Mouse (Mus musculus) intestine, embryonic 15.5 days (tissue): ENCODE measurements around the gene Kif28. TPM values are rescaled to one million over a fixed set of nuclear protein-coding genes. Genes with fewer than 3 reads are reported as not detected.
A peak's percentile ranks its signal among the peaks of the same experiment; 100 is the strongest.
"Not testable (repeated sequence)": the region's sequence is repeated elsewhere in the genome, so short reads cannot be mapped to it uniquely, and the experiment has no call there.

Experiments
- ATAC-seq: fragments of 200-750 bp; cut with Nextera tagmentation; 2 replicates; pipeline ENCODE4 v1.8.0; 2017; ENCODE audit warnings: moderate TSS enrichment, moderate library complexity
- H3K27ac ChIP-seq: fragments of 300-500 bp; sonication (generic); 2 replicates; pipeline ENCODE4 v1.5.1; 2015; ENCODE audit warnings: mild to moderate bottlenecking, inconsistent platforms
- H3K27me3 ChIP-seq: fragments of 300-500 bp; sonication (generic); replicated peaks from 2 replicates; pipeline ENCODE4 v1.6.1; 2015; ENCODE audit warnings: inconsistent platforms
- H3K36me3 ChIP-seq: fragments of 300-500 bp; sonication (generic); 2 replicates; pipeline ENCODE4 v1.6.1; 2015; ENCODE audit warnings: inconsistent platforms
- H3K4me1 ChIP-seq: fragments of 300-500 bp; sonication (generic); replicated peaks from 2 replicates; pipeline ENCODE4 v1.6.1; 2015; ENCODE audit warnings: inconsistent platforms
- H3K4me2 ChIP-seq: fragments of 300-500 bp; sonication (generic); replicated peaks from 2 replicates; pipeline ENCODE4 v1.6.1; 2015; ENCODE audit warnings: mild to moderate bottlenecking, inconsistent platforms
- H3K4me3 ChIP-seq: fragments of 300-500 bp; sonication (generic); replicated peaks from 2 replicates; pipeline ENCODE4 v1.5.1; 2015; ENCODE audit warnings: inconsistent platforms
- H3K9ac ChIP-seq: fragments of 300-500 bp; sonication (generic); 2 replicates; pipeline ENCODE4 v1.6.1; 2015; ENCODE audit warnings: inconsistent platforms
- H3K9me3 ChIP-seq: fragments of 300-500 bp; sonication (generic); 2 replicates; pipeline ENCODE4 v1.6.1; 2016; ENCODE audit warnings: inconsistent platforms
- WGBS: fragments of 180-500 bp; shearing (Covaris S2); methylation state at CpG from one replicate; pipeline ENCODE4 v1.1.7; 2015; 5-methylcytosine and 5-hydroxymethylcytosine counted together
- polyA plus RNA-seq: library from polyadenylated mRNA; unstranded; fragments of >200 nt; fragmentation: Nextera tagmentation; extraction: Ambion mirVana; gene quantifications from 2 replicates; pipeline ENCODE4 v1.2.1, GENCODE M21; 2015

Kif28 gene
- polyA plus RNA-seq, 1 experiment from 2014 or later, result not detected

DNA sequence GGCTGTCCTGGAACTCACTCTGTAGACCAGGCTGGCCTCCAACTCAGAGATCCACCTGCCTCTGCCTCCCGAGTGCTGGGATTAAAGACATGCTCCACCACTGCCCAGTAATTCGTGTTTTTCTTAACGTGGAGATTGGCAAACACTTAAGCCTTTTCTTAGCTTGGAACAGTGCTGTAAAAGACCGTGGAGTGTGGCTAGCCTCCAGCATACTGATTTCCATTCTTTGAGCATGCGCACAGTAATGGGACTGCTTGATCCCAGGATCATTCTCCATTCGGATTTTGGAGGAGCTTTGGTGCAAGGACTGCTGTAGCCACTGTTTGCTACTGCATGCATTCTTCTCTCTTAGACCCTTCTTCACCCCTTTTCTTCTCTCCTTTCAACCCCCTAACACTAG, 55.6 kb downstream of the Kif28 start:
- ATAC-seq, result no peak
- Histone ChIP-seq H3K9me3 (no peaks in the 10 kb centered on the region), H3K36me3 (no peaks in the 10 kb centered on the region), H3K27ac (no peak overlapping the region), H3K4me2 (no peak overlapping the region), H3K4me1 (no peaks in the 10 kb centered on the region), H3K9ac (no peak overlapping the region), H3K27me3 (no peaks in the 10 kb centered on the region), H3K4me3 (no peak overlapping the region)
- WGBS, result 83% methylated on average over 6 of the region's 6 CpGs

DNA sequence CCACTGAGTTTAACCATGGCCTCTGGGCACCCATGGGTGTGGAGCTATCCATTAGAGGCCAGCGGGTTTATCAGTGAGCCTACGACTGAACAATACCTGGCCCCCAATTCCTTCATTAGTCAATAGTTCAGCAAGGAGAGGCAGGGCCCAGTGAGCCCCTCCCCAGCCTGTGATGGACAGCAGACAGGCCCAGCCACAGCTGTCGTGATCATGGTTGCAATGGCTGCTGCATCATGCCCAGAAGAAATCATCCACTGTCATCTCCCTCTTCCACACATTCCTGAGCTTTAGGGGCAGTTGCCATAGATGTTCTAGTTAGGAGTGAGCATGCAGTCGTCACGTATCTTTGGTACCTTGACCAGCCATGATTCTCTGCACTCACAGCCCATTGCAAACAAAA, 56.2 kb downstream of the Kif28 start:
- Histone ChIP-seq H3K9me3 (no peaks in the 10 kb centered on the region), H3K27me3 (no peaks in the 10 kb centered on the region), H3K9ac (no peak overlapping the region), H3K4me1 (no peaks in the 10 kb centered on the region), H3K4me2 (no peak overlapping the region), H3K27ac (no peak overlapping the region), H3K4me3 (no peak overlapping the region), H3K36me3 (no peaks in the 10 kb centered on the region)
- 79% methylated on average over 5 of the region's 5 CpGs for WGBS
- no peak for ATAC-seq

DNA sequence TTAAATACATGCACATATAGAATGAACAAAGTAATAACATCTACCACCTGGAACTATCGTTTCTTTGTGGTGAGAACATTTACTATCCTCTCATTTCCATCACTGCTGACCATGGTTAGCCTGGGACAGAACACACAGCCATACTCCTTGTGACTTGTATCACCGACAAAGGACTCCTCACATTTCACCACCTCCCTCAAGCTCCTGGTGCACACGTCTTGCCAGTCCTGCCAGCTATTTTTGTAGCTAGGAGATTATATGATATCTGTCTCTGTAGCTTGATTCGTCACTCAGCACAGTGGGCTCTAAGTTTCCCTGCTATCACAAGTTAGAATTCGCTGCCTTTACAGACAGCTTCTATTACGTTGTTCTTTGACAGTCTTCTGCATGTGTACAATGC, 56.7 kb downstream of the Kif28 start:
- no peaks in the 10 kb centered on the region for H3K36me3 ChIP-seq
- no peak overlapping the region for H3K4me3 ChIP-seq
- no peak overlapping the region for H3K27ac ChIP-seq
- no peaks in the 10 kb centered on the region for H3K4me1 ChIP-seq
- H3K4me2 ChIP-seq, result no peak overlapping the region
- no peak for ATAC-seq
- no peaks in the 10 kb centered on the region for H3K9me3 ChIP-seq
- WGBS, result 86% methylated on average over 6 of the region's 6 CpGs
- no peaks in the 10 kb centered on the region for H3K27me3 ChIP-seq
- no peak overlapping the region for H3K9ac ChIP-seq

DNA sequence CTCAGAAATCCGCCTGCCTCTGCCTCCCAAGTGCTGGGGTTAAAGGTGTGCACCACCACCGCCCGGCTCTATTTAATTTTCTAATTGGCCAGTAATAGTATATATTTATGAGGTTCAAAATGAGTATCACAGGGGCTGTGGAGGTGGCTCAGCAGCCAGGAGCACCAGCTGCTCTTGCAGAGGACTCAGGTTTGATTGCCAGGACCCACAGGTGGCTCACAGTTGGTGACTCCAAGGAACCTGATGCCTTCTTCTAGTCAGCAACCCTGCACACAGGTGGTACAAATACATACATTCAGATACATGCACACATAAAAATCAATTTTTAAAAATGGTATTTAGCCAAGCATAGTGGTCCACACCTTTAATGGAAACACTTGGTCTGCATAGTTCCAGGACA, 57.1 kb downstream of the Kif28 start:
- Histone ChIP-seq H3K4me3 (no peak overlapping the region), H3K9me3 (no peaks in the 10 kb centered on the region), H3K4me2 (no peak overlapping the region), H3K27ac (no peak overlapping the region), H3K4me1 (no peaks in the 10 kb centered on the region), H3K9ac (no peak overlapping the region), H3K36me3 (no peaks in the 10 kb centered on the region), H3K27me3 (no peaks in the 10 kb centered on the region)
- 89% methylated on average over 3 of the region's 3 CpGs for WGBS
- ATAC-seq, result no peak

DNA sequence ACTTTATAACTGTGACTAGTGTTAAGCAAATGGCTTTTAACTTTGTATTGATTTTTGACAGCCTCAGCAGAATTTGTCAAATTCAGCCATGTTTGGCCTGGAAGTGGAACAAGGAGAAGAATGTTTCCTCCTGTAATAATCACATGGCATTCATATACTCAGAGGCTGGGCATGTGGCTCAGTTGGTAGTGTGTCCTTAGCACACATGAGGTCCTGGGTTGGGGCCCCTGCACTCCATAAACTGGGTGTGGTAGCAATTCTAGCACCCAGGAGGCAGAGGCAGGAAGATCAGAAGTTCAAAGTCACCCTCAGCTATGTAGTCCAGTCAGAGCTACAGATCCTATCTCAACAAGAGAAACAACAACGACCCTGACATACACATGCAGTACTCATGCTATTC, 57.8 kb downstream of the Kif28 start:
- peak; percentile 62; the same call in 1 of the 2 replicates for ATAC-seq
- Histone ChIP-seq H3K9me3 (no peaks in the 10 kb centered on the region), H3K36me3 (no peaks in the 10 kb centered on the region), H3K27me3 (no peaks in the 10 kb centered on the region), H3K9ac (no peak overlapping the region), H3K4me3 (no peak overlapping the region), H3K4me2 (no peak overlapping the region), H3K4me1 (no peaks in the 10 kb centered on the region), H3K27ac (no peak overlapping the region)
- 100% methylated on average over 1 of the region's 1 CpGs for WGBS

DNA sequence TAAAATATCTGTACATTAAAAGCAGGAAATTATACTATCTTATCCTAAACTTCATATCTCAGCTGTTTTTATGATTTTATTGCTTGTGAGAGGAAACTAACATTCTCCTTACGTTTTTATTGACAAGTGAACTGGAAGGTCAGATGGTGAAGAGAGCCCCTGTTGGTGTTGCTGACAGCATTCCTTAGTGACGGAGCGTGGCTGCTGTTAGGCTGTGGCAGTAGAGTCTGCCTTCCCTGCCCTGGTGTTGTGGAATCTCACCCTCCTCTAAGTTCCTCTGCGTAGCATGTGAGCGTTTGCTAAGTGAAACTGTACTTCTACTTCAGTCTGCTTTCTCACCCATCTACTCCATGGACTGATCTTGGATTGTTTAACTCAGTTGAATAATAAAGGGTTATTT, 58.3 kb downstream of the Kif28 start:
- Histone ChIP-seq H3K4me3 (no peak overlapping the region), H3K4me2 (no peak overlapping the region), H3K27ac (no peak overlapping the region), H3K36me3 (no peaks in the 10 kb centered on the region), H3K9ac (no peak overlapping the region), H3K4me1 (no peaks in the 10 kb centered on the region), H3K27me3 (no peaks in the 10 kb centered on the region), H3K9me3 (no peaks in the 10 kb centered on the region)
- 63% methylated on average over 5 of the region's 5 CpGs for WGBS
- peak; percentile 77 for ATAC-seq

DNA sequence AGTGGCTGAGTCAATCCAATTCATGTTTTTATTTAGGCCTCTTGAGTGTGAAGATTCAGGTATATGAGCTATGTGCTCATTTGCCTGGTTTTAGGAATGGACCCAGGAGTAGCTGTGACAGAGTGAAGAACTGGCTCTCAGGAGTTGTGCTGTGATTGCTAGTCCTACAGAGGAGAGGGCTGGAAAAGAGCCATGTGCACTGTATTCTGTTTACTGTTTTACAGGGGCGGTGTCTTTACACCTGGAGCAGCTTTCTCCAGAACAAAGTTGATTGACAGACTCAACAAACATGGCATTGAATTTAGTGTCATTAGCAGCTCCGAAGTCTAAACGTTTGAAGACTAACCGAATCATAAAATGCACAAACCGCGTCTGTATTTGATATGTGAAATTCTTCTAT, 58.7 kb downstream of the Kif28 start:
- no peaks in the 10 kb centered on the region for H3K9me3 ChIP-seq
- no peaks in the 10 kb centered on the region for H3K27me3 ChIP-seq
- WGBS, result 66% methylated on average over 6 of the region's 6 CpGs
- ATAC-seq, result peak; percentile 66; the same call in 1 of the 2 replicates
- H3K4me2 ChIP-seq, result no peak overlapping the region
- no peak overlapping the region for H3K27ac ChIP-seq
- H3K36me3 ChIP-seq, result no peaks in the 10 kb centered on the region
- H3K9ac ChIP-seq, result no peak overlapping the region
- H3K4me3 ChIP-seq, result no peak overlapping the region
- no peaks in the 10 kb centered on the region for H3K4me1 ChIP-seq

DNA sequence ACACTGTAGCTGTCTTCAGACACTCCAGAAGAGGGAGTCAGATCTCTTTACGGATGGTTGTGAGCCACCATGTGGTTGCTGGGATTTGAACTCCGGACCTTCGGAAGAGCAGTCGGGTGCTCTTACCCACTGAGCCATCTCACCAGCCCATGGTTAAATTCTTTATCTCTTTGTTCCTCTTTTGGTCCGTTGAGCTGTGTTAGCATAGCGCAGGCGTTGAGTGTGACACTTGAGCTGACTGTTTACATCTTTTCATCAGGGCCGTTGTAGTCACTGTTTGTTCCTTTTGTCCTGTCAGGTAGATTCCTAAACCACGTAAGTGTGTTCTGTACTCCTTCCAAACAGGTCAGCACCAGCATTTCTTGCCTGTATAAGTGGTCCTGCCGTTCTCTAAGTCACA, 62.3 kb downstream of the Kif28 start:
- not testable (repeated sequence) for H3K4me3 ChIP-seq, ATAC-seq, H3K27me3 ChIP-seq, H3K4me1 ChIP-seq, H3K36me3 ChIP-seq, H3K9ac ChIP-seq, H3K9me3 ChIP-seq, H3K4me2 ChIP-seq, H3K27ac ChIP-seq
- 85% methylated on average over 10 of the region's 10 CpGs for WGBS

DNA sequence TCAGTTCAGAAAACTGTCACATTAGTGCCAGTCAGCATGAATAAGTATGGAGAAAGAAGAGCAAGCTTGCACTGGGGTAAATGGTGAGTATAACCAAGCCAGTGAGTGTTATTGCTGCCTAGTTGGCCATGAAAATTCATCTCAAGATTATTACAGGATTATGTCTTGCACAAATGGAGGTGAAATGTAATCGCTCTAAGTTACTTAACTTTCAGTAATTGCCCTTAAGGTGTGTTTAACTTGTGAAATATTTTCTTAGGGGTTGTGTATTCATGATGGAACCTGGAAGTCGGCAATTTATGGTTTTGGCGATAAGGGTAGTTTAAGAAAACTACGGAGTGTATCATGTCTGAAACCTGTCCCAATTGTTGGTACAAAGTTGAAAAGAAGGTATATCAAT, 65.7 kb downstream of the Kif28 start:
- Histone ChIP-seq H3K4me3 (no peak overlapping the region), H3K4me1 (no peaks in the 10 kb centered on the region), H3K9ac (no peak overlapping the region), H3K4me2 (no peak overlapping the region), H3K27me3 (no peaks in the 10 kb centered on the region), H3K9me3 (no peaks in the 10 kb centered on the region), H3K27ac (no peak overlapping the region), H3K36me3 (peaks cover 4% of the 10 kb centered on the region; the same call in 1 of the 2 replicates)
- no peak for ATAC-seq
- 82% methylated on average over 4 of the region's 4 CpGs for WGBS

DNA sequence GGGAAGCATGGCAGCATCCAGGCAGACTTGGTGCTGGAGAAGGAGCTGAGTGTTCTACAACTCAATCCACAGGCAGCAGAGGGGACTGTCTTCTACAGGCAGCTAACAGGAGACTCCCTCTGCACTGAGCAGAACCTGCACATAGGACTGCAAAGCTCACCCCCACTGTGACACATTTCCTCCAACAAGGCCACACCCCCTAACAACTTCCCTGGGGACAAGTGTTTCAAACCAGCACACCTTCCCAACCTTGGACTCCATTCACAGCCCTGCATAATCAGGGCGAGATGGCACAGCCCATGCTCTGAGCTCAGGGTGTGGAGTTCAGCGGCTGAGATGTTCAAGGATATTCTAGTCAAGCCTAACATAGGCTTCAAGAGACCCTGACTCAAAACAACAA, 68.0 kb downstream of the Kif28 start:
- Histone ChIP-seq H3K4me2 (no peak overlapping the region), H3K4me3 (no peak overlapping the region), H3K36me3 (peaks cover 7% of the 10 kb centered on the region; the same call in 1 of the 2 replicates), H3K9me3 (no peaks in the 10 kb centered on the region), H3K27me3 (no peaks in the 10 kb centered on the region), H3K9ac (no peak overlapping the region), H3K27ac (no peak overlapping the region), H3K4me1 (no peaks in the 10 kb centered on the region)
- 89% methylated on average over 2 of the region's 2 CpGs for WGBS
- no peak for ATAC-seq

DNA sequence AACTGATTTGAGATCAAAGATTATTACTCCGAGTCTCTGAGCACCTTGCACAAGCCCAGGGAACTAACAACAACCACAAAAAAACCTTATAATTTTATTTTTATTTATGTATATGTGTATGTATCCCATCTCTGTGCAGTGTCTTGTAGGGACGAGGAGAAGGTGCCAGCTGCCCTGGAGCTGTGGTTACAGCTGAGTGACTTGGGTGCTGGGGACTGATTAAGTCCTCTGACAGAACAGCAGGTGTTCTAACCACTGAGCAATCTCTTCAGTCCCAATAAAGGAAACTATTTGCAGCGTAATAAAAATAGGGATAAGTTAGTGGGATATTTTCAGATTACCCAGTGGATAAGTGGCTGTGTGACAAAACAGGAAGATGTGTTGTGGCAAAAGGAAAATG, 70.7 kb downstream of the Kif28 start:
- 94% methylated on average over 3 of the region's 3 CpGs for WGBS
- Histone ChIP-seq H3K27ac (no peak overlapping the region), H3K9ac (no peak overlapping the region), H3K4me3 (no peak overlapping the region), H3K36me3 (peaks cover 8% of the 10 kb centered on the region), H3K4me1 (no peaks in the 10 kb centered on the region), H3K27me3 (no peaks in the 10 kb centered on the region), H3K9me3 (no peaks in the 10 kb centered on the region), H3K4me2 (no peak overlapping the region)
- ATAC-seq, result no peak

DNA sequence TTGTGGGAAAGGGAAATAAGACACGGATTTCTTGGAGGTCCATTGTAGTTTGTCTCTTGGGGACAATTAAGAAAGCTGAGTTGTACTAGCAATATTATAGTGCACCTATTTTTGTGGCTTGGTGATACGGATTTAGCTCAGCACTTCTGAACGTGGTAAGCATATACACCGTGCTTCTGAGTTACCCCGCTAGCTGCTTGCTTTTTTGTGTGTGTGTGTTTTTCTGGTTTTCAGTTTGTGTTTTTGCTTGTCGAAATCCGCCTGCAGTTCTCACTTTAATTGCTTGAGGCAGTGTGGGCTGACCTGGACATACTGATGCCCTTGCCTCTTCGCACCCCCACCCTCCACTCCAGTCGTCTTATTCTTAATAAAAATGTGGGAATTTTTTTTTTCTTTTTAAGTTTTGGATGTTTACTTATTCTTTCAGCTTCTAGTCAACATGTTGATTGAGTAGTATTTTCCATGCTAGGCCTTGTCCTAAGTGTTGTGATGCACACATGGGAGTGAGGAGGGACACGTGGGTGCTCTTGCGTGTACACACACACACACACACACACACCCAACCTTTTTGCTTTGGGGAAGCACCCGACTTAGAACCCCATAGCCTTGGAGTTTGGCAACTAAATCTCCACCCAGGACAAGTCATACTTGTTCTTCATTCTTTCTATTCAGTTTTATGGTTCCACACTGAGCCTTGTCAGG, 76.1 kb downstream of the Kif28 start:
- 0 out of 2 replicates have a peak, but pooled peaks have one; percentile 6 for ATAC-seq
- peak overlapping the region; percentile 76 for H3K4me3 ChIP-seq
- 0 out of 2 replicates have a peak, but pooled peaks cover 4% of the 10 kb centered on the region for H3K4me1 ChIP-seq
- peak overlapping the region; percentile 76 for H3K27ac ChIP-seq
- peaks cover 6% of the 10 kb centered on the region; the same call in 1 of the 2 replicates for H3K36me3 ChIP-seq
- H3K27me3 ChIP-seq, result no peaks in the 10 kb centered on the region
- no peaks in the 10 kb centered on the region for H3K9me3 ChIP-seq
- peak overlapping the region; percentile 84 for H3K4me2 ChIP-seq
- WGBS, result 24% methylated on average over 12 of the region's 12 CpGs
- H3K9ac ChIP-seq, result peak overlapping the region; percentile 87
